Mouse (Mus musculus) urinary bladder, postnatal 25 days (tissue): ENCODE results near the gene Ang5.
"Not testable (repeated sequence)": the region's sequence is repeated elsewhere in the genome, so short reads cannot be mapped to it uniquely, and the experiment has no call there.

ENCODE experiments used
- DNase-seq: peaks from one replicate; pipeline ENCODE4 v3.0.0; 2022; ENCODE audit warnings: low spot score

Gene Ang5

DNA sequence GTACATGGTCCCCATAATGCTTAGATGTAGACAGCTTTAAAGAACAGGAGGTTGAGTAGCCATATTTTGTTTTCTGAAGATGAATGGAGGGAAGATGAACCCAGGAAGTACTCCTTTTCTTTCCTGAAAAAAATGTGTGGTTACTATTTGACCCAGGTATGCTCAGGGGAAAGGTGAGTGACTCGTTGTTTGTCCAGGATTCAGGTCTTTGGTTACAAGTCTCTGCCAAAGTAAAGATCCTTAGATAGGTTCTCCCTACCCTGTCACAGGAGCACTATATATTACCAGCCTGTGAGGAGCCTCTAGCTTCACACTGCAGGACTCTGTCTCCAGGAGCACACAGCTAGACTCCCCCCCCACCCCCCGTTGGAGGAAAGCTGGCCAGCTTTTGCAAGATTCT lies at the start of gene Ang5:
Ang5 (plus strand) TSS at position 301 of the 400 bp plus-strand sequence.
- DNase-seq, result not testable (repeated sequence)

DNA sequence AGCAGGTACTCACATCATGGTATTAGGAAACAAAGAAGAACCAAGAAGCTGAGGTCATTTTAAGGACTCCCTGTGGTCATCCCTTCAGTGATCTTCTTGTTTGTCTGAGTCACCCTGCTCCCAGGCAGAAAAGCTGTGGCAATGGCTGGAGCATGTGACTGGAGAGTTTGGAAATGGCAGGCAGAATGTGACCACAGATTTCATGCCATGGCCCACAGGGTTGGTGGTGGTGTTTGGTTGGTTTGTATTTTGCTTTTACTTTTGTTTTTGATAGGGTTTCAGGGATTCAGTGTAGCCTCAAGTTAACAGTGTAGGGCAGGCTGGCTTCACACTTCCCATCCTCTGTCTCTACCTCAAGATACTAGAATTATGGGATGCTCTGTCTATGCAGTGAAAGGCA lies 38.7 kb upstream of the Ang5 start:
- not testable (repeated sequence) for DNase-seq

- not testable (repeated sequence) for DNase-seq
Observed at GRCm38 (mm10) chr14:43923459-43923858, 33.4 kb upstream of the Ang5 start, which contains the start of gene Ear10. Ear10 (minus strand) TSS chr14:43923559.

GRCm38 (mm10) chr14:43924688-43925403 lies 32.0 kb upstream of the Ang5 start, which contains the start of gene Gm8113:
Gm8113 (plus strand) TSS chr14:43925390.
- peak; percentile 9 for DNase-seq

GRCm38 (mm10) chr14:43925404-43925950 lies 31.4 kb upstream of the Ang5 start:
- not testable (repeated sequence) for DNase-seq

GRCm38 (mm10) chr14:43932991-43933390 lies 23.9 kb upstream of the Ang5 start:
- DNase-seq, result peak; percentile 11

GRCm38 (mm10) chr14:43933399-43933798 lies 23.5 kb upstream of the Ang5 start:
- DNase-seq, result not testable (repeated sequence)

- DNase-seq, result not testable (repeated sequence)
Observed at GRCm38 (mm10) chr14:43953382-43953781, 3.5 kb upstream of the Ang5 start.

DNA sequence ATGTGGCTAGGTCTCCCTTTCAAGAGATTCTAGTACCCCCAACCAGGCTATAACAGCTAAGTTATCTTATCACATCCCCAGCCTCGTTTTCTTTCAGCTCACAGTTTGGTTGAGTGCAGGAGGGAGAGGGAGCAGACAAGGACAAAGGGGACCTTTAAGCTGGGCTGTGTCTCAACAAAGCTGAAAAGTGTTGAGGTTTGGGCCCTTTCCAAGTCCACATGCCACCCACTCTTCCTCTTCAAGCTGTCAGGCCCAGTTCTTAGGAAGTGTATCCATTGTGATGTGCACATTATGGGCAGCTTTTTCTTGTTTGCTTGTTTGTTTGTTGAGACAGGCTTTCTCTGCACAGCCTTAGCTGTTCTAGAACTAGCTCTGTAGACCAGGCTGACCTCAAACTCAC lies 1.8 kb upstream of the Ang5 start:
- DNase-seq, result not testable (repeated sequence)

GRCm38 (mm10) chr14:43983454-43983853 lies 26.6 kb downstream of the Ang5 start:
- DNase-seq, result no peak

DNA sequence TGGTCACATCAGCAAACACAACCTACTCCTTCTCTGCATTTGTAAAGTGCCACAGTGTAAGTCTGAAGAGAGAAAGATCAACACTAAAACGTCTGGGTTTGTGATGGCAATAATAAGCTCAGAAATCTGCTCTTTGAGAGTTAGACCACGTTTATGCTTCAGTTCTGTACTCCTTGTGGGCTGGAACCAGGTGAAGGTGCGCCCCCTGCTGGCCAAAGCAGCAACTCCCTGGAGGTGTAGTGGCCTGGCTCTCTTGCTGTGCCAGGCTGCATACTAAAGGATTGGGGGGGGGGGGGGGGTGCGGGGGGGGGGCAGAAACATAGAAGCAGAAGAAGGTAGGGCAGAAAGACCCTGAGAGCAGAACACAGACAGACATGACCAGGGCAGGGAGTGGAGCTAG lies 27.0 kb downstream of the Ang5 start:
- DNase-seq, result peak; percentile 44

DNA sequence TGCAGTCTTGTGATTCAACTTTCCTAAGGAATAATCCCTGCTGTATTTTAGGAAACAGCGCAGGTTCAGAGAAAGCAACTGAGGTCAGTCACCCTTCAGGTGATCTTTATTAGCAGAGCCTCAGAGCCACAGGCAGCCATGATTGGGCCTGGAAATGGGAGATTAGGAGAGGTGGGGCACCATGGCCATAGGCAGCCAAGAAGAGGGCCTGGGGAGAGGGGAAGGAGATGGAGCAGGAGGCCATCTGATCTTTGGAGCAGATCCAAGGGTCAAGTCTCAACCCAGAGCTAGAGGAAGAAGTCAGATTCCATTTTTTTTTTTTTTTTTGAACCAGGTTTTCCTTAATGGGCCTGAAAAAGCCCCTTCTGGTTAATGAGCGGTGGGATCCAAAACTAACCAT lies 29.3 kb downstream of the Ang5 start:
- no peak for DNase-seq

- peak; percentile 62 for DNase-seq
Observed at GRCm38 (mm10) chr14:43987404-43987803, 30.5 kb downstream of the Ang5 start.

GRCm38 (mm10) chr14:43998455-43999000 lies 41.7 kb downstream of the Ang5 start:
- DNase-seq, result not testable (repeated sequence)

- DNase-seq, result no peak
Observed at GRCm38 (mm10) chr14:44001600-44001999, 44.7 kb downstream of the Ang5 start.

GRCm38 (mm10) chr14:44002169-44002568 lies 45.3 kb downstream of the Ang5 start, which contains the start of gene Ang6:
Ang6 (minus strand) TSS chr14:44002269.
- no peak for DNase-seq

GRCm38 (mm10) chr14:44008021-44008420 lies 51.2 kb downstream of the Ang5 start:
- not testable (repeated sequence) for DNase-seq

GRCm38 (mm10) chr14:44009686-44010085 lies 52.8 kb downstream of the Ang5 start:
- DNase-seq, result not testable (repeated sequence)
